Mouse (Mus musculus): ENCODE results near the gene Dock9.

Gene Dock9

DNA sequence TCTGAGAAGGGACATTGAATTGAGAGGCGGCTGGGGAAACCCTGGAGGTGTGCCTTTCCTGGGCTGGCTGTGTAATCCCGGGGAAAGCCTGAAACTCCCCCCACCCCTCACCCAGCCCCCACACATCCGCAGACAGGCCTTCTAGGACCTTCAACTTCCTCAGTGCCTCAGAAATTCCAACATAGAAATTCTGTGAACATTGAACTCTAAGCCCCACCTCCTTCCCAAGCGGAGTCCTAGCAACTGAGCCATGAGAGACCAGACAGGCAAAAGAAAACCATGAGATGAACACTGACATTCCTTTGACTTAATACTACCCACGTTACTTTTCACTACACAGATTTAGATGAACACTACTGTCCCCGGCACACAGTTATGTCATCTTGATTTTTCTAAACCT, 122.1 kb downstream of the Dock9 start:
- no peak for TF ChIP-seq GATA4 (IDR thresholded peaks at IDR 0.05; ENCODE audit: insufficient replicate concordance, low read length)

DNA sequence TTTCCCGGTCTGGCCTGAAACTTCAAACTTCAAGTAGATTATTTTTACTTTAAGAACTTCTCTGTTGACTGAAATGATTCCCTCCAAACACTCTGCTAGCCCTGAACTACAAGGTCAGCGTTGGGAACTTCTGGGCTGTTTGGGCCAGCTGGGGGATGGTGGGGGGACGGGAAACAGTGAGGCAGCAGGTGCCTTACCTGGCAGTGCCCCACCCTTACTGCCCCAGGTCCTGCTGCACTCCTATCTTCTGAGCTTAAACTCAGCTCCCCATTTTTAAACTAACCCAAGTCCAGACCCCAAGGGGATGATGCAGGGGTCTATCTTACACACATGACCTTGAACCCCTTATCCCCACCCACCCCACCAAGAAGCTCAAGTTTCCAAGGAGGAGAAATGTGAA, 122.5 kb downstream of the Dock9 start:
- TF ChIP-seq GATA4 (IDR thresholded peaks at IDR 0.05; ENCODE audit: insufficient replicate concordance, low read length), result no peak

DNA sequence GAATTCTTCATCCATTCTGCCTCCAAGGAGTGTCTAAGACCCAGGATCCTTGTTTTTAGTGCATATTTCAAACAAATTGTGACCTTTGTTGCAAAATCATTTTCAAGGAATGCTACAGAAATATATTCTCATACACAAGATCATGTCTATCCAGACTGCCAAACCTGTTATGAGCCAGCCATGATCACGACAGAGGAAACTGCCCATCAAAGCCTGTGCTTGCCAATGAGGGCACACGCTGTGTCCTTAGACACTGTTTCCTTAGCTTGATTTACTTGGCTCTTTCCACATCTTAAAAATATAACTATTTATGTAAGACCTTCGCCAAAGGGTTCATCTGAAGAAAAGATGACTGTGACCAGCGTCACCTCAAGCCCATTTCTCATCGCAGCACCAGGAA, 127.6 kb downstream of the Dock9 start:
- no peak for TF ChIP-seq GATA4 (IDR thresholded peaks at IDR 0.05; ENCODE audit: insufficient replicate concordance, low read length)

DNA sequence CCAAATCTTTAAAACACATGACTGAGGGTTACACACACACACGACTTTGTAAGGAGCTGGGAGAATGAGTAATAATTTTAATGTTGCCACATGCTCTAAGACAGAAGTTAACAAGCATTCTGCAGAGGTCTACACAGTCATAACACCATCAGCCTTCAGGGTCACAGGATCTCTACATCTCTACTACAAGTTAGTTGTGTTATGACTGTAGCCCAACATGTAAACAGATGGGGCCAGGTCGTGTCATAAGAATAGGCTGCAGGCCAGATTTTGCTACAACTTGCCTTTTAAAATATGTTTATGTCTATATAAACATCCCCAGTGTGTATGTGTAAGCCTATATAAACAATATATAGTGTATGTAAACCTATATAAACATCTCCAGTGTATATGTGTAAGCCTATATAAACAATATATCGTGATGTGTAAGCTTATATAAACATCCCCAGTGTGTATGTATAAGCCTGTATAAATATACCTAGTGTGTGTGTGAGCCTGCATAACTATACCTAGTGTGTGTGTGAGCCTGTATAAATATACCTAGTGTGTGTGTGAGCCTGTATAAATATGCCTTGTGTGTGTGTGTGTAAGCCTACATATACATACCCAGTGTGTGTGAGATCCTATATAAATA, 130.9 kb downstream of the Dock9 start:
- no peak for TF ChIP-seq GATA4 (IDR thresholded peaks at IDR 0.05; ENCODE audit: insufficient replicate concordance, low read length)

DNA sequence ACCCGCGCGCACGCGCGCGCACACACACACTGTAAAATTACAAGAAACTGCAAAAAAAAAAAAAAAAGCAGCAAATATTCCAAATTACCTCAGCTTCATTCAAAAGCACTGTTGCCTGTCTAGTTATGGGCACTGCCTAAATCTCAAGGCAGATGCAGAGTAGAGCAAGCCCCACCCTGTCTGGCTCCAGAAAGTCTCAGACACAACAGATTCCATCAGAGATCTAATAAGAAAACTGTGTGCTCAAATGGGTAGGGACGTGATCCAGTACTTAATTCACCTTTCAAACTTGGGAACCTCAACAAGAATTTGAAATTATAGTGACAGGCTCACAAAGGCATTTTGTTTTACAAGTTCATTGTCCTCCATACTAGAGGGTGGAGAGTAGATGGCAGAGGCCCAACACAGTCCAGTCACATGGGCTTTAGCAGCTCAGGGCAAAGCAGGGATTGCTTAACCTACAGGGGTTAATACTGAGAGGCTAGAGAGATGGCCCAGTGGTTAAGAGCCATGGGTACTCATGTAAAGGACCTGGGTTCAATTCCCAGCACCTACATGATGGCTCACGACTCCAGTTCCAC, 131.9 kb downstream of the Dock9 start:
- TF ChIP-seq GATA4 (IDR thresholded peaks at IDR 0.05; ENCODE audit: insufficient replicate concordance, low read length), result no peak

DNA sequence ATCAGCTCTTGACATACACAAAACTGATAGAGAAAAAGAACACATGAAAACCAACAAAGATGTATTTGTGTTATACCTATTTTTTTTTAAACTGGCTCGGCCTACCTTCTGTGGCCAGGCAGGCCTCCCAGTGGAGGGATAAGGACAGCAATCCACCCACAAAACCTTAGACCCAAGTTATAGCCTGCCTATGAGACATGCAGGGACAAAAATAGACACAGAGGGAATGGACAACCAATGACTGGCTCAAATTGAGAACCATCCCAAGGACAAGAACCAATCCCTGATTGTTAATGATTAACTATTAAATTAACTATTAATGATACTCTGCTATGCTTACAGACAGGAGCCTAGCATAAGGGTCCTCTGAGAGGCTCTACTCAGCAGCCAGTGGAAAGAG, 133.7 kb downstream of the Dock9 start:
- TF ChIP-seq GATA4 (IDR thresholded peaks at IDR 0.05; ENCODE audit: insufficient replicate concordance, low read length), result no peak

DNA sequence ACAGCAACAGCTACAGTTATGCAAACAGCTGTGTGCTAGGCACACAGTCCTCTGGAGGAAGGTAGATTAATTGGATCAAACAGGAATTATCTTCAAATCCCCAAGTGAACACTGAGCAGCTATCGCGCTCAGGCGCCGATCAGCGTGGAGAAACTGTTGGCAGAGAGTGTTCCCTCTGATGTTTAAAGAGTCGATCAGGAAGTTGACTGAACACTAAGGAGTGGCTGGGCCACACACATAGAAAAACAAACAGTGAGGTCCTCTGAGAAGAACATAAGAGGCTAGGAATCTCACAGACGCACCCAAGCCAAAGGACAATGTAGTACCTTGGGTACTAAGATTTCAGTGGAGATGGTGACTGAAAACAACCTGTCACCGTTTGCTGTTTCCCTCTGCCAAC, 136.7 kb downstream of the Dock9 start:
- no peak for TF ChIP-seq GATA4 (IDR thresholded peaks at IDR 0.05; ENCODE audit: insufficient replicate concordance, low read length)

DNA sequence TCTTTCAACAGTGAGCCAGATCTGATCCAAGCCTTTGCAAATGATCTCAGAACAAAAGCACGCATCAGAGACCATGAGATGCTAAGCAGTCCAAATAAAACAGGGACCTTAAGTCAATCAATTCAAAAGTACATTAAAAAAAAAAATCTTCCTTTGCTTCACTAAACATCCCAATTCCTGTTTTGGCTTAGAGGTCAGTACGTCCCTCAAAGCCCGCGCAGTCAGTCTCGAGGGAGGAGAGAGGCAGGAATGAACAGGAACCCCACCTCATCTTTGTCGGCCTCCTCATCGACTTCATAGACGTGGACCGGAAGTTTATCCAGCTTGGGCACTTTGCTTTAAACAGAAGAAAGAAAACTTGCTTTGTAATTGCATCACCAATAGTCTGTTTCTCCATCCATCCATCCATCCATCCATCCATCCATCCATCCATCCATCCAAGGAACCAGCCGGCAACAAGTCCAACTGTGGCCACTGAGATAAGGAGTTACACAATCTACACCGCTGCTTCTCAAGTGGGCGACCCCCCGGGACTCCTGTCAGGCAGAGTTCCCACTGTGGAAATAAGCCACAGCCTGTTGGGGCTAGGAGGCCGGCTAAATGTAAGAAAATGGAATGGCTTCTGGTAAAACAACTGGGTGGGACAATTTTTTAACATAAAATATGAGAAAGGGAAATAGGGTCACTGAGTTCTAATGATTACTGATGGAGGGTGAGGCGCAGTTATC, 137.3 kb downstream of the Dock9 start:
- TF ChIP-seq GATA4 (IDR thresholded peaks at IDR 0.05; ENCODE audit: insufficient replicate concordance, low read length), result no peak

DNA sequence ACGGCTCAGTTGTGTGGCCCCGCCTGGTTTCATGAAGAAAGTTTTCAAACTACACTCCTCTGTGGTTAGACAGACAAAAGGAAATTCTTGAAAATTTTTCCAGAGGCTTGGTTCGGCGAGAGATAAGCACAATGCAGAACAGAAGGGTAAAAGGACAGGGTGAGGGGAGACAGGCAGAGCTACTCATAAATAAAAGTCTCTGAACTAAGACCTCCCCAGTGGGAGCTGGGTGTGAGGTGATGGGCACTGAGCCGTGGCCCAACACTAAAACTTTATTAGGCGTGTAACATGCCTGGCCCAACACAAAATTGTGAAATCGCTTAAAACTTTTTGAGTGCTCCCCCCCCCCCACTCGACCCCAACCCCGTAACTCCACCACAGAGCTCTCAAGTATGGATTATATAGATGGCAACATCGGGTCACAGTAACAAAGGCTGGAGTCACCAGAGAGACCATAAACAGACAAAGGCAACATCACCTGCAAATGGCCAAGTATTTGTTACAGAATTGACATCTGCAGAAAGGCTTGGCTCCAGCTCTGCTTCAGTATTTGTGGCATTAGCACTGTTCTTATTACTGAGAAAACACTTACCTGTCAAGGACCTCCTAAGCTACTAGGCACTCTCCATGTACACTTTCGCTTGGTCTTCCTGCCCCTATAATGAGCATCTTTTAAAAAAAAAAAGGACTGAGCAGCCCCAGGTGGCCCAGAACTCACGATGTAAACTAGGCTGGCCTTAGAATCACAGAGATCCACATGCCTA, 138.4 kb downstream of the Dock9 start:
- no peak for TF ChIP-seq GATA4 (IDR thresholded peaks at IDR 0.05; ENCODE audit: insufficient replicate concordance, low read length)

DNA sequence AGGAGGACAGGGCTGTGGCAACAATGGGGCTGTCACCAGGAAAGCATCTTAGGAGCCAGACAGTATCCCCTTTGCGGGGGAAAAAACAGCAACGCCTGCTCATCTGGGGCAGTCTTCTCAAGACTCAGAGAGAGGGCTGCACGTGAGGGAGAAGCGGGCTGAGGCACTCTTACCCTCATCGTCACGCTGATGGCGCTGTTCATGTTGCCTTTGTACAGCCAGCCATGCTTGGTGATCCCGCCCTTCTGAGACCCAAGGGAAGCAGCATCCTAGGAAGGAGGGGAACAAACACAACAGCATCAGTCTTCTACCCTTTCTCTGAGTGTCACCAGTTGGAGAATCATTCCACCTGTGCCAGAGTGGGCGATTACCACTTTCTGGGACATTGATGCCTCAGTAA, 139.1 kb downstream of the Dock9 start:
- TF ChIP-seq GATA4 (IDR thresholded peaks at IDR 0.05; ENCODE audit: insufficient replicate concordance, low read length), result no peak

DNA sequence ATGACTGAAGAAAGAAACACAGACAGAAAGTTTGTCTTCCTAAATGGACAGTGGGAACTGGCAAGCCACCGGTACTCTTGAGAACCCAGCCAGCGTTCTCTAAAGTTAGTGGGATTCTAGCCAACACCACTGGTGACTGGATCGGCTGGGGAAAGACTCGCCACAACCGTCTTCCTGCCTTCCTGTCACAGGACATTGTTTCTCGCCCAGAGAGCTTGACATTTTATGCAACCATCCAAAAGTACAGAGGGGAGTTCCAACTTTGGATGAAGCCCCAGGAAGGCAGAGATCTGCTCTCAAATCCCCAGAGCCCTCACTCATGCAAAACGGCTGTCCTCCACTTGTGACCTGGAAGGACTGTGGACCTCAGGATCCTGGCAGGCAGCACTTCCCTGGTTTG, 140.0 kb downstream of the Dock9 start:
- no peak for TF ChIP-seq GATA4 (IDR thresholded peaks at IDR 0.05; ENCODE audit: insufficient replicate concordance, low read length)

DNA sequence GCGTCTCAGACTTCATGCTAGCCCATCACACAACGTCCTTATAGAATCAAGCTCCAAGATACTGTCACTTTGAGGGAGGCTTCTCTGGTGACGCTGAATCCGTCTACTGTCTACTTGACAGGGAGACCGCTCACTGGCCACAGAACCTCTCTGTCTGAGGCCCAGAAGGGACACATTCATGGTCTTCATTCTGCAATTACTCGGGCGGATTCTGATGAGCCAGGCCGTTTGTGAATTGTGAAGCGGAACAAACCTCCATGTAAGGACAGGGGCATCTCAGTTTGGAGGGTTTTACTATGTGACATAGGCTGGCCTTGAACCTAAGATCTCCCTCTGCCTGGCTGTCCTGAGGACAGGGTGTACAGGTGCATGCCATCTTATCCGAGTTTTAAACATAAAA, 140.7 kb downstream of the Dock9 start:
- TF ChIP-seq GATA4 (IDR thresholded peaks at IDR 0.05; ENCODE audit: insufficient replicate concordance, low read length), result no peak

DNA sequence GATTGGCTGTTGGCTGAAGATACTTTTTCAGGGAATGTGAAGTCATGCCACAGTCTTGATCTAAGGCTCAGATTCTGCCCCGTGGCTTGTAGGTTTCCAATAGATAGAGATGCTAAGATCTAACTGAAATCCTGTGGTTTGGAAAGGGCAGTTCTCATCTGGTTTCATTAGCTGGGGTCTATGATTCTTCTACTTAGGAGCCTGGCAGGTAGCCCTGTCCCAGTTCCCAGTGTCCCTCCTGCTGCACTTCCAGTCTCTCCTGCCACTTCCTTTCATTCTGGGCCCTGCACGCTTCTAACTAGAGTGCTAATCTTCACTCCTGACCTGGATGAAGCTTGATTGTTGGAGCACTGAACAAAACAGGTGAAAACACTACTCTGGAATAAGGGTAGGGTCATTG, 142.7 kb downstream of the Dock9 start:
- TF ChIP-seq GATA4 (IDR thresholded peaks at IDR 0.05; ENCODE audit: insufficient replicate concordance, low read length), result no peak

DNA sequence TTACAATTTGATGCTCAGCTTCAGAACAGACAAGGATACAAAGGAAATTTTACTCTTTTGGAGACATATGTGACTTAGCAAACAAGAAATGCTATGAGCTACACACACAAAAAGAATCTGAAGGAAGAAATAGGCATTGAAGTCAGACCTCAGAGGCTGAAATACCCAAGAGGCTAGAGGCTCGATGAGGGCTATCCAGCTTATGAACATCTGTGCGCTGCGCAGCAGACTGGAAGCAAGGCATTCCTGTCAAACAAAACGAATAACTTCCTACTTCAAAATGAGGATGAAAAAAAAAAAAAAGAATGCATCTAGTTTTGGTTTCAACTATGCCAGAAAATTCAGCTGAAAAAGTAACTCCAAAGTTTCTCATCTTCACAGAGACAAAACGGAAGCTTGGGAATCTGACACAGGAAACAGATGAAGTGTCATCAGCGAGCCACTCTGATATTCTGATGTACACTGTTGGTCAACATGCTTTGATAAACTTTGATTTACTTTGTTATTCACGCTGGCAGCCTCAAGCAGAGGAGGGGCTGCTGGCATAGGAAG, 143.1 kb downstream of the Dock9 start:
- peak; percentile 65; the same call in 1 of the 2 replicates for TF ChIP-seq GATA4 (IDR thresholded peaks at IDR 0.05; ENCODE audit: insufficient replicate concordance, low read length)

DNA sequence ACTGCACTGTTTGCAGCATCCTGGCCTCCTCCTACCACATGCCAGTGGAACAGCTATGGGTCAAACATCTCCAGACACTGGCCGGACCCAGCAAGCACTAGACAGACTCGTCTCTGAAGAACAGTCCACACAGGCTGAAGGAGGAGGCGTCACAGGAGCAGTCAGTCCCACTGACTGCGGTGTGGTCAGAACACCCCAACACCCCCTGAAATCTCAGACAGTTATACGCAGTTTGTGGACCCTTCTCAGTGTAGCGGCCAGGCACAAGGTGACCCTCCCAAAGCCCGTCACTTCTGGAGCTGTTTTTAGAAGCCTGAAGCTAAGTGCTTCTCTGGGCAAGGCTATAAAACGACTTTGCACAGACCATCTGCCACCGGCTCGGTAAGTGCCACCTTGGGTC, 143.9 kb downstream of the Dock9 start:
- no peak for TF ChIP-seq GATA4 (IDR thresholded peaks at IDR 0.05; ENCODE audit: insufficient replicate concordance, low read length)
